Mouse (Mus musculus) megakaryocyte, embryonic 14.5 days (primary cell): ENCODE measurements around the gene Depdc5. TPM values are rescaled to one million over a fixed set of nuclear protein-coding genes. Genes with fewer than 3 reads are reported as not detected.
"Not testable (repeated sequence)": the region's sequence is repeated elsewhere in the genome, so short reads cannot be mapped to it uniquely, and the experiment has no call there.

Source experiments
- H3K27me3 ChIP-seq: replicated peaks from 2 replicates; pipeline ENCODE3; 2012; ENCODE audit warnings: inconsistent platforms
- H3K36me3 ChIP-seq: replicated peaks from 2 replicates; pipeline ENCODE3; 2012; ENCODE audit warnings: low read length, inconsistent platforms, mixed read lengths
- H3K4me1 ChIP-seq: 2 replicates; pipeline ENCODE4 v1.6.1; 2012; ENCODE audit warnings: inconsistent platforms
- H3K4me3 ChIP-seq: replicated peaks from 2 replicates; pipeline ENCODE3; 2012; ENCODE audit warnings: moderate library complexity, mild to moderate bottlenecking, inconsistent platforms
- H3K9me3 ChIP-seq: 2 replicates; pipeline ENCODE4 v1.6.1; 2012; ENCODE audit warnings: inconsistent platforms
- FLI1 ChIP-seq: IDR thresholded peaks from 2 replicates; pipeline ENCODE4 v1.6.1; 2012; ENCODE audit warnings: low read length, inconsistent platforms, mixed read lengths
- GATA1 ChIP-seq: IDR thresholded peaks from 3 replicates; pipeline ENCODE4 v1.6.1; 2012; ENCODE audit warnings: mixed read lengths, low read length, inconsistent platforms, borderline replicate concordance
- polyA plus RNA-seq: library from polyadenylated mRNA; stranded (reverse); fragments of >175 nt; gene quantifications from 2 replicates; pipeline ENCODE4 v1.2.3, GENCODE M21; 2012; ENCODE audit warnings: low replicate concordance; ENCODE audit not compliant: insufficient read depth

Gene Depdc5
- polyA plus RNA-seq, 1 experiment: 0.94 TPM

- H3K4me3 ChIP-seq: peak overlapping the region; percentile 4
- no peaks in the 10 kb centered on the region for H3K9me3 ChIP-seq
- peaks cover 76% of the 10 kb centered on the region for H3K36me3 ChIP-seq
- peaks cover 54% of the 10 kb centered on the region for H3K4me1 ChIP-seq
- no peak for TF ChIP-seq GATA1
- H3K27me3 ChIP-seq: no peaks in the 10 kb centered on the region
Observed at GRCm38 (mm10) chr5:33024474-33024873, 161.0 kb downstream of the Depdc5 start.

DNA sequence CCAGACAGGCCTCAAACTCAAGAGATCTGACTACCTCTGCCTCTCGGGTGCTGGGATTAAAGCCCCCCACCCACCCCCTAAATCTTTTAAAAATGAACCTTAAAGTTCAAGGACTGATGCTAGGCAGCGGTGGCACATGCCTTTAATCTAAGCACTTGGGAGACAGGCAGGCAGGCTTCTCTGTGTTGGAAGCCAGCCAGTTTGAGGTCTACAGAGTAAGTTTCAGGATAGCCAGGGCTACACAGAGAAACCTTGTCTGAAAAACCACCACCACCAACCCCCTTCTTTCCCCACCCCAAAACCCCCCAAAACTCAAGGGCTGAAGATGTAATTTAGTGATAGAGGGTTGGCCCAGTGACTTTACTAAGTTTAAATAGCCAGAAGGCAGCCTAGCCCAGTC is 165.2 kb downstream of the Depdc5 start:
- Histone ChIP-seq H3K4me3 (no peak overlapping the region), H3K4me1 (peaks cover 30% of the 10 kb centered on the region), H3K27me3 (no peaks in the 10 kb centered on the region), H3K36me3 (peaks cover 46% of the 10 kb centered on the region), H3K9me3 (no peaks in the 10 kb centered on the region)
- no peak for TF ChIP-seq GATA1
- no peak for TF ChIP-seq FLI1

GRCm38 (mm10) chr5:33030425-33031175 is 167.1 kb downstream of the Depdc5 start:
- H3K4me3 ChIP-seq: no peak overlapping the region
- H3K4me1 ChIP-seq: peaks cover 21% of the 10 kb centered on the region
- H3K27me3 ChIP-seq: peaks cover 14% of the 10 kb centered on the region
- TF ChIP-seq GATA1 (no peak), FLI1 (no peak)
- H3K9me3 ChIP-seq: no peaks in the 10 kb centered on the region
- H3K36me3 ChIP-seq: peaks cover 27% of the 10 kb centered on the region

GRCm38 (mm10) chr5:33032036-33032773 is 168.7 kb downstream of the Depdc5 start:
- TF ChIP-seq GATA1 (no peak), FLI1 (no peak)
- no peak overlapping the region for H3K4me3 ChIP-seq

GRCm38 (mm10) chr5:33033121-33033520 is 169.6 kb downstream of the Depdc5 start:
- Histone ChIP-seq H3K9me3 (peaks cover 9% of the 10 kb centered on the region), H3K4me1 (peaks cover 21% of the 10 kb centered on the region), H3K4me3 (no peak overlapping the region), H3K36me3 (peaks cover 13% of the 10 kb centered on the region), H3K27me3 (peaks cover 33% of the 10 kb centered on the region)
- TF ChIP-seq FLI1 (no peak), GATA1 (no peak)

More at GRCm38 (mm10) chr5:33032036-33032773, 168.7 kb downstream of the Depdc5 start:
- Histone ChIP-seq H3K27me3 (peaks cover 27% of the 10 kb centered on the region), H3K9me3 (peaks cover 3% of the 10 kb centered on the region), H3K4me1 (peaks cover 21% of the 10 kb centered on the region), H3K36me3 (peaks cover 17% of the 10 kb centered on the region)

DNA sequence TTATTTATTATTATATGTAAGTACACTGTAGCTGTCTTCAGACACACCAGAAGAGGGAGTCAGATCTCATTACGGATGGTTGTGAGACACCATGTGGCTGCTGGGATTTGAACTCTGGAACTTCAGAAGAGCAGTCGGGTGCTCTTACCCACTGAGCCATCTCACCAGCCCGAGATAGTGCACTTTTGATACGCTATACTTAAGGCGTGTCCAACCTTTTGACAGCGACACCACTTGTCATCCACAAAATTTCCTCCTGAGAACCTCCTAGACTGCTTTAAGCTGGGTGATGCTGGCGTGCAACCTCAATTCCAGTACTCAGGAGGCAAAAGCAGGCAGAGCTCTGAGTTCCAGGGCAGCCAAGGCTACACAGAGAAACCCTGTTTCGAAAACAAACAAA is 170.1 kb downstream of the Depdc5 start:
- not testable (repeated sequence) for H3K36me3 ChIP-seq, H3K9me3 ChIP-seq, H3K4me3 ChIP-seq

DNA sequence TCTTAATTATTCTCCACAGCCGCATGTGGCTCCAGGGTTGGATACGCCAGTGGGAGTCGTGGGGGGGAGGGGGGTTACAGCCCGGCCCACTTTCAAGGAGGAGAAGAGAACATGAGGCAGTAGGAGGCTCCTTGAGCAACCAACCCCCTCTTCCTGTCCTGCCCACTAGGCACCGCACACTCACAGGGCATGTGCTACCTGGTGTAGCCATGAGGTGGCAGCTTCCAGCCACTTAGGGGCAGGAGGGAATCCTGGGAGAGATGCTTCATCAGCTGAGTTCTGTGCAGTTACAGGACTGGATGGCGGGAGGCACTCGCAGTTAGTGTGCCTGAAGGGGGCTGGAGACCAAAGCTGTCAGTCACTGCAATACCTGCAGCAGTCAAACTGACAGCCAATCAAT is 170.6 kb downstream of the Depdc5 start:
- Histone ChIP-seq H3K9me3 (peaks cover 9% of the 10 kb centered on the region), H3K4me1 (peaks cover 22% of the 10 kb centered on the region), H3K4me3 (peak overlapping the region; percentile 19), H3K27me3 (peaks cover 38% of the 10 kb centered on the region), H3K36me3 (peaks cover 3% of the 10 kb centered on the region)
- TF ChIP-seq GATA1 (no peak), FLI1 (no peak)

More for the DNA sequence above, 170.1 kb downstream of the Depdc5 start:
- H3K27me3 ChIP-seq: peaks cover 37% of the 10 kb centered on the region
- H3K4me1 ChIP-seq: peaks cover 23% of the 10 kb centered on the region

DNA sequence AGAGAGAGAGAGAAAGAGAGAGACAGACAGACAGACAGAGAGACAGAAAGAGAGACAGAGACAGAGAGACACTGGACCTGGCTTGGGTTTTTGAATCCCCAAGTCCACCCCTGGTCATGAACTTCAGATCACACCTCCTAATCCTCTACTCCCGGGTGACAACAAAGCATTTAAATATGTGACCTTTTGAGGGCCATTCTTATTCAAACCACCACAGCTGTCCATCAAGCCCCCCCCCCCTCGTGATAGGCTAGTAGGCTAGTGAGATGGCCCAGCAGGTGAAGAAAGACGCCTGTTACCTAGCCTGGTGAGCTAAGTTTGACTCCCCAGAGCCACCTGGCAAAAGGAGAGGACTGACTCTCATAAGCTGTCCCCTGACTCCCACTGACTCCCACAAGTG is 171.4 kb downstream of the Depdc5 start:
- Histone ChIP-seq H3K36me3 (no peaks in the 10 kb centered on the region), H3K4me1 (peaks cover 26% of the 10 kb centered on the region), H3K27me3 (peaks cover 41% of the 10 kb centered on the region), H3K9me3 (peaks cover 9% of the 10 kb centered on the region), H3K4me3 (no peak overlapping the region)
- no peak for TF ChIP-seq GATA1
- TF ChIP-seq FLI1: no peak

- peaks cover 9% of the 10 kb centered on the region for H3K9me3 ChIP-seq
- no peaks in the 10 kb centered on the region for H3K36me3 ChIP-seq
- peaks cover 21% of the 10 kb centered on the region for H3K4me1 ChIP-seq
- TF ChIP-seq FLI1 (no peak), GATA1 (no peak)
- peak overlapping the region; percentile 56 for H3K4me3 ChIP-seq
- H3K27me3 ChIP-seq: peaks cover 67% of the 10 kb centered on the region
Observed at GRCm38 (mm10) chr5:33038656-33039509, 175.4 kb downstream of the Depdc5 start.
